Mouse (Mus musculus) layer of hippocampus, postnatal 36 days (tissue): Measurements from ENCODE around the gene A230050P20Rik. TPM values are rescaled to one million over a fixed set of nuclear protein-coding genes. Genes with fewer than 3 reads are reported as not detected.

Experiments
- DNase-seq, 2 experiments: peaks; one replicate each; pipeline ENCODE4 v3.0.0; 2022
- microRNA-seq, 2 experiments: library from miRNA; unstranded; fragments of <30 nt; microRNA quantifications; one replicate each; pipeline ENCODE4 v1.2.0; 2021
- total RNA-seq, 2 experiments: library from RNA; stranded (reverse); gene quantifications; 2 replicates each; pipeline ENCODE4 v1.2.3; 2021

Gene A230050P20Rik
- total RNA-seq, 2 experiments from 2014 or later: 68.4 to 69.6 TPM

GRCm38 (mm10) chr9:20895382-20895781 lies 26.9 kb downstream of the A230050P20Rik start:
- no peak for DNase-seq

GRCm38 (mm10) chr9:20897736-20898510 lies 29.5 kb downstream of the A230050P20Rik start:
- no peak for DNase-seq

GRCm38 (mm10) chr9:20898511-20899073 lies 30.1 kb downstream of the A230050P20Rik start, which contains the start of gene Eif3g:
TSS of gene Eif3g (minus strand) at chr9:20898623.
- peak; percentile 80 to 81 for DNase-seq

- DNase-seq: no peak
Observed at GRCm38 (mm10) chr9:20901466-20902173, 33.2 kb downstream of the A230050P20Rik start.

GRCm38 (mm10) chr9:20902174-20902491 lies 33.7 kb downstream of the A230050P20Rik start:
- no peak for DNase-seq

- DNase-seq: no peak
Observed at GRCm38 (mm10) chr9:20909948-20910347, 41.5 kb downstream of the A230050P20Rik start.

GRCm38 (mm10) chr9:20916160-20916559 lies 47.7 kb downstream of the A230050P20Rik start:
- DNase-seq: no peak

GRCm38 (mm10) chr9:20923258-20923657 lies 54.8 kb downstream of the A230050P20Rik start:
- DNase-seq: no peak

Small RNA genes within 50 kb of the gene (microRNA-seq; reads per million reads assigned to microRNA genes)
- gene Mir7081: 0.21 to 0.30 reads per million in 2 experiments

Other genes with a start within 250 kb of the A230050P20Rik start
- gene Ubl5, start 225.8 kb upstream of the A230050P20Rik start, total RNA-seq: 100 to 1,000 TPM; 295 to 327 TPM
- gene Fbxl12, start 223.9 kb upstream of the A230050P20Rik start, total RNA-seq: 10 to 100 TPM; 19.6 to 22.6 TPM
- 10 to 100 TPM; 35.1 to 35.4 TPM for gene Pin1, start 216.5 kb upstream of the A230050P20Rik start, total RNA-seq
- gene Olfm2, start 122.3 kb upstream of the A230050P20Rik start, total RNA-seq: 10 to 100 TPM; 36.1 to 39.1 TPM
- 1 to 10 TPM; 1.3 to 2.0 TPM for gene Col5a3, start 53.6 kb upstream of the A230050P20Rik start, total RNA-seq
- gene Rdh8, start 50.1 kb upstream of the A230050P20Rik start, total RNA-seq: not detected
- 1 to 10 TPM; 9.8 to 9.9 TPM for gene Angptl6, start 11.1 kb downstream of the A230050P20Rik start, total RNA-seq
- 10 to 100 TPM; 19.8 to 24.9 TPM for gene Ppan, start 19.5 kb downstream of the A230050P20Rik start, total RNA-seq
- gene Eif3g, start 30.0 kb downstream of the A230050P20Rik start, total RNA-seq: 100 to 1,000 TPM; 120 to 127 TPM
- gene Dnmt1, start 91.2 kb downstream of the A230050P20Rik start, total RNA-seq: 10 to 100 TPM; 34.0 to 35.1 TPM
- gene S1pr2, start 108.1 kb downstream of the A230050P20Rik start, total RNA-seq: 1 to 10 TPM; 1.2 to 2.8 TPM
- 10 to 100 TPM; 61.1 to 65.8 TPM for gene Mrpl4, start 134.1 kb downstream of the A230050P20Rik start, total RNA-seq
- gene Icam1, start 147.3 kb downstream of the A230050P20Rik start, total RNA-seq: 1 to 10 TPM; 1.9 to 3.6 TPM
- gene Icam4, start 160.7 kb downstream of the A230050P20Rik start, total RNA-seq: 1 to 10 TPM in 1 of 2 experiments, under 1 TPM in 1; 0.63 to 1.2 TPM
- gene Icam5, start 163.4 kb downstream of the A230050P20Rik start, total RNA-seq: 100 to 1,000 TPM; 360 to 373 TPM
- gene Zglp1, start 198.5 kb downstream of the A230050P20Rik start, total RNA-seq: not detected
- 1 to 10 TPM; 2.5 to 2.9 TPM for gene Gm49373, start 204.5 kb downstream of the A230050P20Rik start, total RNA-seq
- gene Fdx1l, start 205.0 kb downstream of the A230050P20Rik start, total RNA-seq: 10 to 100 TPM; 56.0 to 64.5 TPM
- gene Gm38431, start 223.4 kb downstream of the A230050P20Rik start, total RNA-seq: 1 to 10 TPM; 4.8 to 5.0 TPM
- 10 to 100 TPM; 29.9 to 31.5 TPM for gene Raver1, start 223.4 kb downstream of the A230050P20Rik start, total RNA-seq